Mouse (Mus musculus) heart, postnatal 0 days (tissue): ENCODE data around the gene Gm11077. TPM values are rescaled to one million over a fixed set of nuclear protein-coding genes. Genes with fewer than 3 reads are reported as not detected.

Experiments used
- ATAC-seq: fragments of 200-750 bp; cut with Nextera tagmentation; 2 replicates; pipeline ENCODE4 v1.8.0; 2017; ENCODE audit warnings: low read depth, moderate number of reproducible peaks, moderate library complexity; ENCODE audit not compliant: insufficient read depth
- DNase-seq: peaks from one replicate; pipeline ENCODE4 v3.0.0-alpha.2; 2016; ENCODE audit warnings: low spot score
- H3K27ac ChIP-seq: fragments of 300-500 bp; sonication (generic); 2 replicates; pipeline ENCODE4 v1.5.1; 2014; ENCODE audit warnings: low read depth, mild to moderate bottlenecking
- H3K27me3 ChIP-seq: fragments of 300-500 bp; sonication (generic); 2 replicates; pipeline ENCODE4 v1.6.1; 2014; ENCODE audit warnings: low read length, mixed read lengths; ENCODE audit not compliant: control insufficient read depth, insufficient read depth
- H3K36me3 ChIP-seq: fragments of 300-500 bp; sonication (generic); replicated peaks from 2 replicates; pipeline ENCODE4 v1.6.1; 2014; ENCODE audit warnings: low read length, mixed read lengths; ENCODE audit not compliant: control insufficient read depth, insufficient read depth
- H3K4me1 ChIP-seq: fragments of 300-500 bp; sonication (generic); 2 replicates; pipeline ENCODE4 v1.6.1; 2014; ENCODE audit warnings: antibody characterized with exemption; ENCODE audit not compliant: control insufficient read depth, insufficient read depth
- H3K4me2 ChIP-seq: fragments of 300-500 bp; sonication (generic); 2 replicates; pipeline ENCODE4 v1.6.1; 2014; ENCODE audit warnings: low read depth, mild to moderate bottlenecking, low read length, moderate library complexity
- H3K4me3 ChIP-seq: fragments of 300-500 bp; sonication (generic); 2 replicates; pipeline ENCODE4 v1.5.1; 2014; ENCODE audit warnings: low read depth, low read length
- H3K9ac ChIP-seq: fragments of 300-500 bp; sonication (generic); replicated peaks from 2 replicates; pipeline ENCODE4 v1.6.1; 2014; ENCODE audit warnings: low read depth, low read length, mixed read lengths
- H3K9me3 ChIP-seq: fragments of 300-500 bp; sonication (generic); replicated peaks from 2 replicates; pipeline ENCODE4 v1.6.1; 2016; ENCODE audit warnings: low read length; ENCODE audit not compliant: control insufficient read depth
- CTCF ChIP-seq: IDR thresholded peaks from 2 replicates; pipeline ENCODE4 v1.5.1; 2016; ENCODE audit warnings: antibody characterized with exemption, control low read depth, low read depth
- EP300 ChIP-seq: IDR thresholded peaks from 2 replicates; pipeline ENCODE4 v1.6.1; 2016; ENCODE audit warnings: antibody characterized with exemption, low read depth
- WGBS: fragments of 180-500 bp; shearing (Covaris S2); extraction: QIAGEN DNeasy Blood & Tissue Kit; methylation state at CpG from one replicate; pipeline ENCODE4 v1.1.7; 2014; 5-methylcytosine and 5-hydroxymethylcytosine counted together
- polyA plus RNA-seq: library from polyadenylated mRNA; unstranded; fragments of >200 nt; fragmentation: Nextera tagmentation; extraction: Ambion mirVana; gene quantifications from 2 replicates; pipeline ENCODE4 v1.2.1, GENCODE M21; 2015
- total RNA-seq: library from RNA; depleted of rRNA; stranded (reverse); fragments of >200 nt; gene quantifications from 2 replicates; pipeline ENCODE4 v1.2.3, GENCODE M21; 2014; ENCODE audit warnings: low replicate concordance

The Gm11077 gene
- total and polyA plus RNA-seq, 2 experiments from 2014 or later = not detected

- no peak for TF ChIP-seq EP300
- no peak for TF ChIP-seq CTCF
- Histone ChIP-seq H3K9ac (no peak overlapping the region), H3K27ac (no peak overlapping the region), H3K4me2 (no peak overlapping the region), H3K27me3 (no peaks in the 10 kb centered on the region), H3K4me1 (no peaks in the 10 kb centered on the region), H3K4me3 (no peak overlapping the region), H3K36me3 (no peaks in the 10 kb centered on the region), H3K9me3 (0 out of 2 replicates have a peak, but pooled peaks cover 5% of the 10 kb centered on the region)
- 65% methylated on average over 6 of the region's 6 CpGs for WGBS
- ATAC-seq = no peak
- no peak for DNase-seq
These were observed 1.8 kb downstream of the Gm11077 start for GRCm38 (mm10) chr6:140730669-140731401.

GRCm38 (mm10) chr6:140731402-140731730 is 2.3 kb downstream of the Gm11077 start:
- TF ChIP-seq CTCF = no peak
- no peak for TF ChIP-seq EP300
- no peaks in the 10 kb centered on the region for H3K4me1 ChIP-seq
- H3K4me3 ChIP-seq = no peak overlapping the region
- no peak overlapping the region for H3K27ac ChIP-seq
- DNase-seq = no peak
- 0 out of 2 replicates have a peak, but pooled peaks cover 5% of the 10 kb centered on the region for H3K9me3 ChIP-seq
- 72% methylated on average over 1 of the region's 1 CpGs for WGBS
- H3K4me2 ChIP-seq = no peak overlapping the region
- H3K27me3 ChIP-seq = no peaks in the 10 kb centered on the region
- no peak overlapping the region for H3K9ac ChIP-seq
- no peak for ATAC-seq
- H3K36me3 ChIP-seq = no peaks in the 10 kb centered on the region

GRCm38 (mm10) chr6:140732971-140733640 is 4.0 kb downstream of the Gm11077 start:
- no peaks in the 10 kb centered on the region for H3K36me3 ChIP-seq
- peak overlapping the region; percentile 47 for H3K9ac ChIP-seq

GRCm38 (mm10) chr6:140733641-140733986 is 4.5 kb downstream of the Gm11077 start:
- peak; percentile 39; the same call in 1 of the 2 replicates for ATAC-seq
- Histone ChIP-seq H3K4me2 (peak overlapping the region; percentile 61), H3K9ac (peak overlapping the region; percentile 47), H3K4me3 (peak overlapping the region; percentile 39), H3K36me3 (no peaks in the 10 kb centered on the region), H3K9me3 (0 out of 2 replicates have a peak, but pooled peaks cover 5% of the 10 kb centered on the region), H3K4me1 (no peaks in the 10 kb centered on the region), H3K27me3 (no peaks in the 10 kb centered on the region), H3K27ac (no peak overlapping the region)
- peak; percentile 20 for DNase-seq
- no peak for TF ChIP-seq EP300
- TF ChIP-seq CTCF = no peak
- WGBS = 4% methylated on average over 15 of the region's 15 CpGs

More at GRCm38 (mm10) chr6:140732971-140733640, 4.0 kb downstream of the Gm11077 start:
- WGBS = 36% methylated on average over 10 of the region's 10 CpGs
- Histone ChIP-seq H3K4me3 (peak overlapping the region; percentile 39), H3K4me2 (peak overlapping the region; percentile 61), H3K27ac (no peak overlapping the region), H3K27me3 (no peaks in the 10 kb centered on the region), H3K9me3 (0 out of 2 replicates have a peak, but pooled peaks cover 5% of the 10 kb centered on the region), H3K4me1 (no peaks in the 10 kb centered on the region)
- TF ChIP-seq CTCF = no peak
- no peak for TF ChIP-seq EP300
- no peak for DNase-seq
- ATAC-seq = no peak

- H3K4me3 ChIP-seq = no peak overlapping the region
- no peak for TF ChIP-seq CTCF
- TF ChIP-seq EP300 = no peak
- 83% methylated on average over 3 of the region's 3 CpGs for WGBS
- H3K4me2 ChIP-seq = no peak overlapping the region
- no peak overlapping the region for H3K9ac ChIP-seq
- H3K36me3 ChIP-seq = no peaks in the 10 kb centered on the region
- H3K27ac ChIP-seq = no peak overlapping the region
- peaks cover 5% of the 10 kb centered on the region; the same call in 1 of the 2 replicates for H3K4me1 ChIP-seq
- DNase-seq (no peak), ATAC-seq (no peak)
- no peaks in the 10 kb centered on the region for H3K27me3 ChIP-seq
- peaks cover 8% of the 10 kb centered on the region for H3K9me3 ChIP-seq
These were observed 16.5 kb downstream of the Gm11077 start for GRCm38 (mm10) chr6:140745586-140745985.
